Mouse (Mus musculus) thymus, postnatal 10 days (tissue): Measurements from ENCODE around the gene D17Wsu92e.
A peak's percentile ranks its signal among the peaks of the same experiment; 100 is the strongest.

Source experiments
- DNase-seq, 2 experiments: peaks; one replicate each; pipeline ENCODE4 v3.0.0; 2021; ENCODE audit warnings: low spot score in 2 of 2

The D17Wsu92e gene

GRCm38 (mm10) chr17:27746446-27746845, 74.0 kb downstream of the D17Wsu92e start:
- no peak for DNase-seq

GRCm38 (mm10) chr17:27740961-27741360, 79.5 kb downstream of the D17Wsu92e start:
- DNase-seq = no peak

GRCm38 (mm10) chr17:27734344-27735073, 85.9 kb downstream of the D17Wsu92e start:
- no peak for DNase-seq

- no peak for DNase-seq
Measured at GRCm38 (mm10) chr17:27732694-27733093, 87.8 kb downstream of the D17Wsu92e start.

- no peak for DNase-seq
Measured at GRCm38 (mm10) chr17:27732152-27732551, 88.3 kb downstream of the D17Wsu92e start.

GRCm38 (mm10) chr17:27728770-27729169, 91.7 kb downstream of the D17Wsu92e start, which contains the start of gene Spdef:
Spdef (minus strand) TSS chr17:27728955.
- no peak for DNase-seq

GRCm38 (mm10) chr17:27726527-27726926, 93.9 kb downstream of the D17Wsu92e start:
- no peak for DNase-seq

- DNase-seq = no peak
Measured at GRCm38 (mm10) chr17:27725412-27725811, 95.0 kb downstream of the D17Wsu92e start.

- no peak for DNase-seq
Measured at GRCm38 (mm10) chr17:27725011-27725410, 95.4 kb downstream of the D17Wsu92e start.

GRCm38 (mm10) chr17:27724327-27724726, 96.1 kb downstream of the D17Wsu92e start:
- DNase-seq = no peak

GRCm38 (mm10) chr17:27721125-27721664, 99.3 kb downstream of the D17Wsu92e start:
- DNase-seq = no peak

- DNase-seq = no peak
Measured at GRCm38 (mm10) chr17:27720326-27720725, 100.1 kb downstream of the D17Wsu92e start.

- no peak for DNase-seq
Measured at GRCm38 (mm10) chr17:27719663-27720062, 100.8 kb downstream of the D17Wsu92e start.

GRCm38 (mm10) chr17:27718250-27718649, 102.2 kb downstream of the D17Wsu92e start:
- DNase-seq = no peak

- no peak for DNase-seq
Measured at GRCm38 (mm10) chr17:27716804-27717203, 103.6 kb downstream of the D17Wsu92e start.

- no peak for DNase-seq
Measured at GRCm38 (mm10) chr17:27712832-27713231, 107.6 kb downstream of the D17Wsu92e start.

- DNase-seq = no peak
Measured at GRCm38 (mm10) chr17:27709650-27710049, 110.8 kb downstream of the D17Wsu92e start.

GRCm38 (mm10) chr17:27707954-27708661, 112.3 kb downstream of the D17Wsu92e start:
- peak; percentile 40 to 60 for DNase-seq

GRCm38 (mm10) chr17:27705661-27706060, 114.8 kb downstream of the D17Wsu92e start:
- no peak for DNase-seq

- DNase-seq = no peak
Measured at GRCm38 (mm10) chr17:27703961-27704621, 116.4 kb downstream of the D17Wsu92e start.

- peak in 1 of 2 experiments; percentile 43 for DNase-seq
Measured at GRCm38 (mm10) chr17:27702518-27702917, 117.9 kb downstream of the D17Wsu92e start.

- no peak for DNase-seq
Measured at GRCm38 (mm10) chr17:27701856-27702255, 118.6 kb downstream of the D17Wsu92e start.
